Mouse (Mus musculus) intestine, postnatal 0 days (tissue): ENCODE data around the gene Wwp2. TPM values are rescaled to one million over a fixed set of nuclear protein-coding genes. Genes with fewer than 3 reads are reported as not detected.

ENCODE experiments used
- ATAC-seq: fragments of 200-750 bp; cut with Nextera tagmentation; 2 replicates; pipeline ENCODE4 v1.8.0; 2017; ENCODE audit warnings: mild to moderate bottlenecking, moderate TSS enrichment, moderate library complexity
- H3K27ac ChIP-seq: fragments of 300-500 bp; sonication (generic); 2 replicates; pipeline ENCODE4 v1.5.1; 2014; ENCODE audit warnings: mild to moderate bottlenecking, low read depth, low read length, moderate library complexity
- H3K27me3 ChIP-seq: fragments of 300-500 bp; sonication (generic); replicated peaks from 2 replicates; pipeline ENCODE4 v1.6.1; 2014; ENCODE audit warnings: low read length, mixed read lengths; ENCODE audit not compliant: control insufficient read depth, insufficient read depth
- H3K36me3 ChIP-seq: fragments of 300-500 bp; sonication (generic); 2 replicates; pipeline ENCODE4 v1.6.1; 2014; ENCODE audit warnings: mild to moderate bottlenecking, moderate library complexity; ENCODE audit not compliant: control insufficient read depth, insufficient read depth
- H3K4me1 ChIP-seq: fragments of 300-500 bp; sonication (generic); replicated peaks from 2 replicates; pipeline ENCODE4 v1.6.1; 2014; ENCODE audit warnings: antibody characterized with exemption, low read length, mixed read lengths; ENCODE audit not compliant: control insufficient read depth, insufficient read depth
- H3K4me2 ChIP-seq: fragments of 300-500 bp; sonication (generic); replicated peaks from 2 replicates; pipeline ENCODE4 v1.6.1; 2014; ENCODE audit warnings: low read depth, mild to moderate bottlenecking, moderate library complexity
- H3K4me3 ChIP-seq: fragments of 300-500 bp; sonication (generic); 2 replicates; pipeline ENCODE4 v1.5.1; 2014; ENCODE audit warnings: low read depth, low read length
- H3K9ac ChIP-seq: fragments of 300-500 bp; sonication (generic); 2 replicates; pipeline ENCODE4 v1.6.1; 2014; ENCODE audit warnings: mild to moderate bottlenecking, low read depth, low read length
- H3K9me3 ChIP-seq: fragments of 300-500 bp; sonication (generic); 2 replicates; pipeline ENCODE4 v1.6.1; 2016; ENCODE audit warnings: mixed run types; ENCODE audit not compliant: control insufficient read depth
- CTCF ChIP-seq: sonication (generic); IDR thresholded peaks from 2 replicates; pipeline ENCODE4 v1.5.1; 2016; ENCODE audit warnings: low read depth, mild to moderate bottlenecking, control low read depth, antibody characterized with exemption, moderate library complexity
- WGBS: fragments of 180-500 bp; shearing (Covaris S2); extraction: QIAGEN DNeasy Blood & Tissue Kit; methylation state at CpG from one replicate; pipeline ENCODE4 v1.1.7; 2014; 5-methylcytosine and 5-hydroxymethylcytosine counted together
- polyA plus RNA-seq: library from polyadenylated mRNA; unstranded; fragments of >200 nt; fragmentation: Nextera tagmentation; extraction: Ambion mirVana; gene quantifications from 2 replicates; pipeline ENCODE4 v1.2.1, GENCODE M21; 2015

Wwp2 gene
- polyA plus RNA-seq, 1 experiment from 2014 or later: 37.4 TPM

GRCm38 (mm10) chr8:107513249-107513648 lies 77.1 kb downstream of the Wwp2 start:
- TF ChIP-seq CTCF: no peak
- no peak for ATAC-seq
- 89% methylated on average over 2 of the region's 2 CpGs for WGBS

GRCm38 (mm10) chr8:107514949-107515721 lies 79.0 kb downstream of the Wwp2 start:
- 87% methylated on average over 6 of the region's 6 CpGs for WGBS
- H3K36me3 ChIP-seq: 0 out of 2 replicates have a peak, but pooled peaks cover 12% of the 10 kb centered on the region
- H3K4me3 ChIP-seq: no peak overlapping the region
- no peak overlapping the region for H3K9ac ChIP-seq
- no peak overlapping the region for H3K4me2 ChIP-seq
- no peaks in the 10 kb centered on the region for H3K27me3 ChIP-seq
- ATAC-seq: no peak
- 0 out of 2 replicates have a peak, but pooled peaks cover 3% of the 10 kb centered on the region for H3K4me1 ChIP-seq
- TF ChIP-seq CTCF: no peak
- H3K9me3 ChIP-seq: no peaks in the 10 kb centered on the region
- no peak overlapping the region for H3K27ac ChIP-seq

More at GRCm38 (mm10) chr8:107513249-107513648, 77.1 kb downstream of the Wwp2 start:
- no peak overlapping the region for H3K27ac ChIP-seq
- no peak overlapping the region for H3K4me2 ChIP-seq
- no peaks in the 10 kb centered on the region for H3K27me3 ChIP-seq
- 0 out of 2 replicates have a peak, but pooled peaks cover 10% of the 10 kb centered on the region for H3K36me3 ChIP-seq
- H3K4me3 ChIP-seq: no peak overlapping the region
- no peaks in the 10 kb centered on the region for H3K4me1 ChIP-seq
- H3K9me3 ChIP-seq: no peaks in the 10 kb centered on the region
- H3K9ac ChIP-seq: no peak overlapping the region

- ATAC-seq: no peak
- Histone ChIP-seq H3K4me1 (0 out of 2 replicates have a peak, but pooled peaks cover 4% of the 10 kb centered on the region), H3K36me3 (peaks cover 12% of the 10 kb centered on the region; the same call in 1 of the 2 replicates), H3K9me3 (no peaks in the 10 kb centered on the region), H3K4me2 (no peak overlapping the region), H3K27me3 (no peaks in the 10 kb centered on the region), H3K9ac (no peak overlapping the region), H3K4me3 (no peak overlapping the region), H3K27ac (no peak overlapping the region)
- 91% methylated on average over 5 of the region's 5 CpGs for WGBS
- no peak for TF ChIP-seq CTCF
These were observed 82.6 kb downstream of the Wwp2 start for GRCm38 (mm10) chr8:107518726-107519125.

GRCm38 (mm10) chr8:107519860-107520259 lies 83.7 kb downstream of the Wwp2 start:
- Histone ChIP-seq H3K36me3 (peaks cover 12% of the 10 kb centered on the region; the same call in 1 of the 2 replicates), H3K27ac (no peak overlapping the region), H3K9me3 (no peaks in the 10 kb centered on the region), H3K27me3 (no peaks in the 10 kb centered on the region), H3K9ac (no peak overlapping the region), H3K4me1 (0 out of 2 replicates have a peak, but pooled peaks cover 4% of the 10 kb centered on the region), H3K4me3 (no peak overlapping the region), H3K4me2 (no peak overlapping the region)
- WGBS: 10% methylated on average over 4 of the region's 4 CpGs
- ATAC-seq: peak; percentile 60
- TF ChIP-seq CTCF: no peak

- WGBS: 81% methylated on average over 8 of the region's 8 CpGs
- H3K27ac ChIP-seq: no peak overlapping the region
- peaks cover 12% of the 10 kb centered on the region; the same call in 1 of the 2 replicates for H3K36me3 ChIP-seq
- H3K27me3 ChIP-seq: no peaks in the 10 kb centered on the region
- no peak overlapping the region for H3K4me2 ChIP-seq
- 0 out of 2 replicates have a peak, but pooled peaks cover 4% of the 10 kb centered on the region for H3K4me1 ChIP-seq
- H3K9me3 ChIP-seq: no peaks in the 10 kb centered on the region
- ATAC-seq: no peak
- TF ChIP-seq CTCF: no peak
- no peak overlapping the region for H3K4me3 ChIP-seq
- H3K9ac ChIP-seq: no peak overlapping the region
These were observed 85.8 kb downstream of the Wwp2 start for GRCm38 (mm10) chr8:107521788-107522554.

- Histone ChIP-seq H3K4me2 (no peak overlapping the region), H3K4me3 (no peak overlapping the region), H3K9me3 (no peaks in the 10 kb centered on the region), H3K27ac (no peak overlapping the region), H3K4me1 (0 out of 2 replicates have a peak, but pooled peaks cover 4% of the 10 kb centered on the region), H3K27me3 (no peaks in the 10 kb centered on the region), H3K9ac (no peak overlapping the region), H3K36me3 (peaks cover 10% of the 10 kb centered on the region; the same call in 1 of the 2 replicates)
- 58% methylated on average over 4 of the region's 4 CpGs for WGBS
- no peak for TF ChIP-seq CTCF
- ATAC-seq: no peak
These were observed 86.3 kb downstream of the Wwp2 start for GRCm38 (mm10) chr8:107522555-107522833.
